ENCODE assay signal across 12 mouse cellular contexts in genomic region chr17:5401288-5401687, GRCm38 (mm10). TPM values are rescaled to one million over a fixed set of nuclear protein-coding genes. Genes with fewer than 3 reads are reported as not detected.
"Had no signal": no experiment of that assay in that cellular context is flagged by ENCODE, and none has a peak within 500 bp of the region (broad histone marks: within the 10 kb centered on the region; RNA-seq: fewer than 3 reads in every experiment).

No protein-coding gene starts in this region.

- H3K4me3 ChIP-seq: liver, embryonic 13.5 days; liver, embryonic 15.5 days; lung, embryonic 15.5 days; midbrain, embryonic 13.5 days; midbrain, embryonic 15.5 days; neural tube, embryonic 12.5 days; stomach, embryonic 15.5 days had no signal

- H3K36me3 ChIP-seq: liver, embryonic 13.5 days; liver, embryonic 15.5 days; lung, embryonic 15.5 days; midbrain, embryonic 13.5 days; midbrain, embryonic 15.5 days; neural tube, embryonic 12.5 days; stomach, embryonic 15.5 days had no signal

- H3K9me3 ChIP-seq: liver, embryonic 13.5 days; liver, embryonic 15.5 days; lung, embryonic 15.5 days; midbrain, embryonic 13.5 days; midbrain, embryonic 15.5 days; neural tube, embryonic 12.5 days; stomach, embryonic 15.5 days had no signal

- H3K27me3 ChIP-seq: stomach, embryonic 15.5 days had no signal

RNA-seq across cellular contexts. Expression of gene Ldhal6b, which starts 17.3 kb away (rescaled TPM):
- polyA plus RNA-seq: liver, embryonic 11.5 days; liver, embryonic 13.5 days; liver, embryonic 15.5 days; liver, postnatal 0 days; lung, embryonic 15.5 days; lung, postnatal 0 days; midbrain, embryonic 11.5 days; midbrain, embryonic 13.5 days; midbrain, embryonic 15.5 days; neural tube, embryonic 12.5 days; stomach, embryonic 15.5 days; stomach, postnatal 0 days had no signal
